Mouse (Mus musculus) monocyte, adult 5-6 weeks (primary cell): ENCODE measurements around the gene Vmn2r85. TPM values are rescaled to one million over a fixed set of nuclear protein-coding genes. Genes with fewer than 3 reads are reported as not detected.
"Not testable (repeated sequence)": the region's sequence is repeated elsewhere in the genome, so short reads cannot be mapped to it uniquely, and the experiment has no call there.

Source experiments
- ATAC-seq: fragments of 153-309, 156-312 bp; replicated peaks from 2 replicates; pipeline ENCODE4 v1.8.0; 2017; ENCODE audit warnings: mild to moderate bottlenecking; ENCODE audit not compliant: low TSS enrichment, insufficient number of reproducible peaks, severe bottlenecking, poor library complexity, low FRiP score
- total RNA-seq: library from RNA; stranded (forward); fragments of 200-1000, 200-491, 200-594 nt; gene quantifications from 3 replicates; pipeline ENCODE4 v1.2.3, GENCODE M21; 2017

Vmn2r85 gene
- not detected in 3 replicates for total RNA-seq

- not testable (repeated sequence) for ATAC-seq
Measured at GRCm38 (mm10) chr10:130429603-130430002, at the start of gene Vmn2r85. Vmn2r85 (minus strand) TSS chr10:130429703.

- no peak for ATAC-seq
Measured at GRCm38 (mm10) chr10:130470311-130470760, 40.8 kb upstream of the Vmn2r85 start.

- ATAC-seq, result not testable (repeated sequence)
Measured at GRCm38 (mm10) chr10:130455950-130456349, 26.4 kb upstream of the Vmn2r85 start, which contains the start of gene Vmn2r86. Vmn2r86 (minus strand) TSS chr10:130456050.

GRCm38 (mm10) chr10:130444776-130445175, 15.3 kb upstream of the Vmn2r85 start:
- no peak for ATAC-seq

GRCm38 (mm10) chr10:130434185-130434898, 4.8 kb upstream of the Vmn2r85 start:
- ATAC-seq, result not testable (repeated sequence)

GRCm38 (mm10) chr10:130422368-130422767, 7.1 kb downstream of the Vmn2r85 start:
- ATAC-seq, result not testable (repeated sequence)

GRCm38 (mm10) chr10:130420401-130420800, 9.1 kb downstream of the Vmn2r85 start:
- no peak for ATAC-seq

- ATAC-seq, result not testable (repeated sequence)
Measured at GRCm38 (mm10) chr10:130419954-130420353, 9.5 kb downstream of the Vmn2r85 start.

- not testable (repeated sequence) for ATAC-seq
Measured at GRCm38 (mm10) chr10:130416352-130416751, 13.2 kb downstream of the Vmn2r85 start.

GRCm38 (mm10) chr10:130412167-130412698, 17.3 kb downstream of the Vmn2r85 start:
- not testable (repeated sequence) for ATAC-seq

GRCm38 (mm10) chr10:130394232-130394631, 35.3 kb downstream of the Vmn2r85 start, which contains the start of gene Vmn2r84:
Vmn2r84 (minus strand) TSS chr10:130394332.
- no peak for ATAC-seq

- no peak for ATAC-seq
Measured at GRCm38 (mm10) chr10:130375145-130375544, 54.4 kb downstream of the Vmn2r85 start.

- ATAC-seq, result no peak
Measured at GRCm38 (mm10) chr10:130372491-130373173, 56.9 kb downstream of the Vmn2r85 start.

GRCm38 (mm10) chr10:130371644-130372043, 57.9 kb downstream of the Vmn2r85 start:
- no peak for ATAC-seq

GRCm38 (mm10) chr10:130370005-130370682, 59.4 kb downstream of the Vmn2r85 start:
- ATAC-seq, result no peak

- no peak for ATAC-seq
Measured at GRCm38 (mm10) chr10:130368384-130368783, 61.1 kb downstream of the Vmn2r85 start.

GRCm38 (mm10) chr10:130364766-130365165, 64.7 kb downstream of the Vmn2r85 start:
- ATAC-seq, result no peak
